Mouse (Mus musculus): ENCODE measurements around the gene Pak4. TPM values are rescaled to one million over a fixed set of nuclear protein-coding genes. Genes with fewer than 3 reads are reported as not detected.

Gene Pak4
- polyA plus RNA-seq, 1 experiment from 2014 or later, result 39.3 TPM

DNA sequence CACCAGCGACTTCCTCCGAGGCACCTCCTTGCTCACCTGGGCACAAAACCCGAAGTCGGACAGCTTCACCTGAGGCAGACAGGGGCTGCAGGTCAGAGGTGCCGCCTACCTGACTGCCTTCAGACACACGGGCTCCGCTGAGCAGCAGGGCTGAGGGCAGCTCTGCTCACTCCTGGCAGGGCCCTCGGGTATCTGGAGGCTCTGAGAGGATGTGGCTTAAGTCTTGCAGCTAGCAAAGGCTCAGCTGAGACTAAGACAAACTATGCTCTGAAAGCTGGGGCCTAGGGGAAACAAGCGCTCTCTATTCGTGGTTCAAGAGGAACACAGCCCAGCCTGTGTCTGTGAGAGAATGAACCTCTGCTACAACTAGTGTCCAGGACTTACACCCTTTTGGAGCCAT, 37.1 kb downstream of the Pak4 start:
- ATAC-seq (ENCODE audit: insufficient number of reproducible peaks, low FRiP score, low TSS enrichment, low read depth), result no peak
- Histone ChIP-seq H3K4me1 (peaks cover 14% of the 10 kb centered on the region; the same call in 1 of the 2 replicates), H3K36me3 (peaks cover 58% of the 10 kb centered on the region), H3K4me2 (replicated peaks) (no peak overlapping the region), H3K9me3 (replicated peaks) (no peaks in the 10 kb centered on the region), H3K4me3 (replicated peaks) (no peak overlapping the region), H3K9ac (no peak overlapping the region), H3K27ac (replicated peaks) (no peak overlapping the region), H3K27me3 (no peaks in the 10 kb centered on the region)
- 89% methylated on average over 10 of the region's 10 CpGs for WGBS

DNA sequence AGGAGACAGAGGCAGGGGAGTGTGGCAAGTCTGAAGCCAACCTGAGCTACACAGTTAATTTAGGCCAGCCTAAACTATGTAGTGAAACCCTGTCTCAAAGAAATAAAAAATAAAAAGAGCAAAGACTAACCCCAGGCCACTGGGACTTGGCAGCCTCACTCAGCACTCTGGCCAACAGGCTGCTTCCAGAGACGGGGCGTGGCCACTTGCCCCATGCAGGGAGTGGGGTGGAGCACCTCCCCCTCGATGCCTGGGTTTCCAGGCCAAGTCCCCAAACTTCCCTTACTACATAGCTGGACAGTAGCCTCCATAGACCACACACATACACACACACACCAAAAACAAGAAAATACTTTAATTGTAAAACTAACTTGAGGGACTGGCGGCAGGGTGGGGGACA, 39.5 kb downstream of the Pak4 start:
- ATAC-seq (ENCODE audit: insufficient number of reproducible peaks, low FRiP score, low TSS enrichment, low read depth), result 0 out of 2 replicates have a peak, but pooled peaks have one; percentile 35
- H3K36me3 ChIP-seq, result peaks cover 34% of the 10 kb centered on the region

DNA sequence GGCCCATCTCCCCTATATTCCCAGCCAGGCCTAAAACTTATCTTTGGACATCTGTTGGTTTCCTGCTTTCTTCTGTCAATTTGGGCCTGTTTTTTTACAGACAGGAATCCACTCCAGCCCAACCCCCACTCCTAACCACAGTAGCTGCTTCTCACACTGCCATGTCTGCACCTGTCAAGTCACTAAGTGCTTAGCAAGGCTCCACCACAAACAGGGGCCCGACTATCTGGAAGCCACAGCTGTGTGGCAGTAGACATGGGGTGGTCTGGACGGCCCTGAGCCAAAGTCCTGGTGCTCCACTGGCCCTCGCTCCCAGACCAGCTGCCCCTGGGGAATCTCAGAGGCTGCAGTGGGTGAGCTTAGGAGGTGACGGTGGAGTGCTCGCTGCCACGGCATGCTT, 40.3 kb downstream of the Pak4 start:
- no peak overlapping the region for H3K4me3 ChIP-seq (replicated peaks)
- H3K27ac ChIP-seq (replicated peaks), result no peak overlapping the region
- H3K9me3 ChIP-seq (replicated peaks), result no peaks in the 10 kb centered on the region
- H3K4me2 ChIP-seq (replicated peaks), result no peak overlapping the region
- H3K27me3 ChIP-seq, result no peaks in the 10 kb centered on the region
- 66% methylated on average over 6 of the region's 6 CpGs for WGBS
- no peak overlapping the region for H3K9ac ChIP-seq
- peaks cover 14% of the 10 kb centered on the region; the same call in 1 of the 2 replicates for H3K4me1 ChIP-seq
- ATAC-seq (ENCODE audit: insufficient number of reproducible peaks, low FRiP score, low TSS enrichment, low read depth), result no peak
- H3K36me3 ChIP-seq, result peaks cover 29% of the 10 kb centered on the region

More for the DNA sequence above, 39.5 kb downstream of the Pak4 start:
- no peaks in the 10 kb centered on the region for H3K9me3 ChIP-seq (replicated peaks)
- no peak overlapping the region for H3K4me2 ChIP-seq (replicated peaks)
- 50% methylated on average over 4 of the region's 4 CpGs for WGBS
- no peak overlapping the region for H3K9ac ChIP-seq
- no peaks in the 10 kb centered on the region for H3K27me3 ChIP-seq
- no peak overlapping the region for H3K4me3 ChIP-seq (replicated peaks)
- H3K4me1 ChIP-seq, result peaks cover 14% of the 10 kb centered on the region; the same call in 1 of the 2 replicates
- H3K27ac ChIP-seq (replicated peaks), result peak overlapping the region; percentile 69; the same call in 1 of the 2 replicates

DNA sequence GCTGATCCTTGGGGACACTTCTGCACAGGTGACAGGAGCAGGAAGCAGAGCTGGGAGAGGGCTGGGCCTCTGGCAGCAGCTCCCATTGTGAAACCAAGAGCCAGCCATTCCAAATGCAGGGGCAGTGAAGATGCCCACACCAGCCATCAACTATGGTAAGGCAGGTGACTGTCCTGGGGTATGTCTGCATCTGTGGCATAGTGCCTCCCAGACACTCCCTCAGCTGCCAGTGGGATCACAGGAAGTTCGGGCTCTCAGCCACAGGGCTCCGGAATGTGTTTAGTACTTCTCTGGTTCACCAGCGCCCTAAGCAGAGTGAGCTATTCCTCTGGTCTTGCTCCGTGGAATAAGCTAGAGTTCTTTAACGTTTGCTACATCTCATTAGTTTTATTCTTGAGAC, 40.9 kb downstream of the Pak4 start:
- Histone ChIP-seq H3K27me3 (no peaks in the 10 kb centered on the region), H3K4me1 (peaks cover 14% of the 10 kb centered on the region; the same call in 1 of the 2 replicates), H3K27ac (replicated peaks) (no peak overlapping the region), H3K4me3 (replicated peaks) (no peak overlapping the region), H3K36me3 (peaks cover 22% of the 10 kb centered on the region), H3K9me3 (replicated peaks) (no peaks in the 10 kb centered on the region), H3K9ac (no peak overlapping the region), H3K4me2 (replicated peaks) (no peak overlapping the region)
- 64% methylated on average over 5 of the region's 5 CpGs for WGBS
- no peak for ATAC-seq (ENCODE audit: insufficient number of reproducible peaks, low FRiP score, low TSS enrichment, low read depth)

DNA sequence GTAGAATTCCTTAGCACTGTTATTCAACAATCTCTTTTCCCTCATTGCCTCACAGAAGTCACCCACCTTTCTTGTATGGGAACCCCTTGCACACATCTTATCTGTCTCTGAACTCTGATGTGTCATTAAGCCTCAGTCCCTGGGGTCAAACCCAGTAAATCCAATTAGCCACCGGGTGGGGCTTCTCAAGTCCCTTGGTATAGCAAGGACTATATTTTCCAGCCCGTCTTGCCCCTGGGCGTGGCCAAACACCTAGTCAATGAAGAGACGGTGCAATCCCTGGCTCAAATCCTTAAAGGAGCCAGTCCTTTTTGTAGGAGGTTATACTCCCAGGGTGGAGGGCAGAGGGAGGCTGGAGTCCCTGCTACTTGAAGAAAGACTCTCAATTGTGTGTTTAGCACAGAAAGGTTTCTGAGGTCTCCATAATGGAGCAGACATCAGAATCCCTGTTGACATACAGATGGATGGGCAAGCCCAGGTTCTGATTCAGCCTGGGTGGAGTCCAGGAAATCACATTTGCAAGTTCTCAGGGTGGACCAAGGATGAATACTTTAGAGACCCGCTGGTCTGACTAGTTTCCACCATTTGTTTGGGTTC, 41.9 kb downstream of the Pak4 start:
- Histone ChIP-seq H3K27ac (replicated peaks) (no peak overlapping the region), H3K9ac (no peak overlapping the region)
- 20% methylated on average over 5 of the region's 5 CpGs for WGBS

DNA sequence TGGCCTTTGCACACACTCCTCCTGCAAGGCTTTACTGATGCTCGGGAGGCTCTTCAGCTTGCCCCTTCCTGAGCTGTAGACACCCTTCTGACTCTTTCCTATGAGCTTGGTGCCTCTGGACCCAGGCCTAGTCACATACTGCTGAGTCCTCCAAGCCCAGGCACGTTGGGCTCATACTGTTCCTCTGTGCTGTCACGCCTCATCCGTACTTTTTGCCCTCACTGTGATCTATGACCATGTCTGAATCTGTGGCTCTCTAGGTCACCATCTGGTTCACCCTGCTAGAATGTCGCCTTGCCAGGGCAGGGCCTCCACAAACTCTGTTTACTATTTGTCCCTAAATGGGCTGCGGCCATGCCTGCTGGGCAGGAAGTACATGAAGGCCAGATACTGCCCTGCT, 44.9 kb downstream of the Pak4 start:
- no peak for ATAC-seq (ENCODE audit: insufficient number of reproducible peaks, low FRiP score, low TSS enrichment, low read depth)

More for the DNA sequence above, 41.9 kb downstream of the Pak4 start:
- Histone ChIP-seq H3K4me2 (replicated peaks) (no peak overlapping the region), H3K27me3 (no peaks in the 10 kb centered on the region), H3K9me3 (replicated peaks) (no peaks in the 10 kb centered on the region), H3K4me3 (replicated peaks) (no peak overlapping the region), H3K36me3 (peaks cover 18% of the 10 kb centered on the region; the same call in 1 of the 2 replicates), H3K4me1 (peaks cover 14% of the 10 kb centered on the region; the same call in 1 of the 2 replicates)
- no peak for ATAC-seq (ENCODE audit: insufficient number of reproducible peaks, low FRiP score, low TSS enrichment, low read depth)

DNA sequence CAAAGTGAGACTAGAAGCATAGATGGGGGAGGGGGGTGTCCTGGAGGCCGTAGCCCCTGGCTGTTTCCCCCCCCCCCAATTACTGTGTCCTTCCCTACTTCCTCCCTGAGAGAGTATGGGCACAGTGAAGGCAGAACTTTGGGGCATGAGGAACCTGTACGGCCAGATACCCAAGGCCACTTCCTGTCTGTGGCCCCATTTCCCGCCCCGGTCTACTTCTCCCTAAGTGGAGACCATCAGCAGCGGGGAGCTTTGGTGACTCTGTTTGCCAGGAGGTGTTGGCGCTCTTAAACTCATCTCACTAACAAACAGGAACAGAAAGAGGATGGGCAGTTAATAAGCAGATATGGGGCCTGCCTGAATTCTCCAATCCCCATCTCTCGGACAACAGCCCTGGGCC, 50.4 kb downstream of the Pak4 start:
- no peaks in the 10 kb centered on the region for H3K36me3 ChIP-seq
- 56% methylated on average over 7 of the region's 7 CpGs for WGBS
- no peak overlapping the region for H3K4me3 ChIP-seq (replicated peaks)
- no peaks in the 10 kb centered on the region for H3K9me3 ChIP-seq (replicated peaks)
- H3K27ac ChIP-seq (replicated peaks), result no peak overlapping the region
- ATAC-seq (ENCODE audit: insufficient number of reproducible peaks, low FRiP score, low TSS enrichment, low read depth), result no peak
- H3K27me3 ChIP-seq, result peaks cover 56% of the 10 kb centered on the region
- no peak overlapping the region for H3K4me2 ChIP-seq (replicated peaks)
- H3K4me1 ChIP-seq, result peaks cover 20% of the 10 kb centered on the region
- H3K9ac ChIP-seq, result no peak overlapping the region

More for the DNA sequence above, 44.9 kb downstream of the Pak4 start:
- peaks cover 3% of the 10 kb centered on the region; the same call in 1 of the 2 replicates for H3K4me1 ChIP-seq
- 84% methylated on average over 6 of the region's 6 CpGs for WGBS
- no peak overlapping the region for H3K9ac ChIP-seq
- no peaks in the 10 kb centered on the region for H3K36me3 ChIP-seq
- H3K9me3 ChIP-seq (replicated peaks), result no peaks in the 10 kb centered on the region
- no peak overlapping the region for H3K27ac ChIP-seq (replicated peaks)
- H3K27me3 ChIP-seq, result peaks cover 6% of the 10 kb centered on the region; the same call in 1 of the 2 replicates
- H3K4me3 ChIP-seq (replicated peaks), result no peak overlapping the region
- no peak overlapping the region for H3K4me2 ChIP-seq (replicated peaks)

DNA sequence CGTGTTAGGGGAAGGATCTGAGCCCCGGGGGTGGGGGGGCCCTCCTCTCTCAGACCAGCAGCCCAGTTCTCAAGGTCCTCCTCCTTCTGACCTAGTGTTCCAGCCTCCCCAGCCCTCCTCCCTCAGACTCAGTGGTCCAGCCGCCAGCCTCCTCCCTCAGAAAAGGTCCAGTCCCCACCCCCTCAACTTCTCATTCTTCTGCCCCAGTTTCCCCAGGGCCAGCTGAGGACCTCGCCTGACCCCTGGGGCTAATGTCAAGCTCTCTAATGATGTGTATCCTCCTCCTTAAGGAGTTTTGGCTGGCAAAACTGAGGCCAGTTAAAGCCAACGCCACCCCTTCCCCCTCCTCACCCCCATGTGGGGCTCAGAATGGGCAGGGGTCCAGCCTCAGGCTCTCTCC, 50.8 kb downstream of the Pak4 start, which contains the start of gene Nccrp1:
Nccrp1 (minus strand) TSS at position 101 of the 400 bp plus-strand sequence.
- Histone ChIP-seq H3K27me3 (peaks cover 56% of the 10 kb centered on the region), H3K4me2 (replicated peaks) (peak within 1 kb of the TSS; percentile 42), H3K27ac (replicated peaks) (no peak within 1 kb of the TSS), H3K36me3 (no peaks in the 10 kb centered on the region), H3K9me3 (replicated peaks) (no peaks in the 10 kb centered on the region), H3K4me1 (peaks cover 20% of the 10 kb centered on the region), H3K4me3 (replicated peaks) (peak within 1 kb of the TSS; percentile 19), H3K9ac (no peak within 1 kb of the TSS)
- no peak for ATAC-seq (ENCODE audit: insufficient number of reproducible peaks, low FRiP score, low TSS enrichment, low read depth)
- 5% methylated on average over 5 of the region's 5 CpGs for WGBS

DNA sequence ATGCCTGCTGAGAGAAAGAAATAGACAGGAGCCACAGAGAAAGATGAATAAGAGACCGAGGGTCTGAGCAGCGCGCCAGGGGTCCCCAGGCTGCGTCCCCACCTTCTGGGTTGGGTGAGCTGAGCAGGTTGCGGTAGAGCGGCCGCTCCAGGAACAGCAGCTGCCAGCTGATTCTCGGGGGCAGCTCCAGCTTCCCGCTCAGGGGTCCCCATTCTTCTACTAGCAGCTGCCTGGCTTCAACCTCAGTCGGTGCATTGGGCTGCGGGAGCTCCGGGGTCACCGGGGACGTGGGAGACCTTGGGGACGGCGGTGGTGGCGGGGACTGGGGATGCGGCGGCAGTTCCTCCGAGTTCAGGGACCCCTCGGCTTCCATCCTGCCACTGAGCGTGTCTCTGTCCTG, 51.3 kb downstream of the Pak4 start:
- Histone ChIP-seq H3K4me3 (replicated peaks) (peak overlapping the region; percentile 19), H3K27me3 (peaks cover 56% of the 10 kb centered on the region), H3K4me2 (replicated peaks) (peak overlapping the region; percentile 42), H3K9ac (no peak overlapping the region), H3K9me3 (replicated peaks) (no peaks in the 10 kb centered on the region), H3K36me3 (no peaks in the 10 kb centered on the region), H3K4me1 (peaks cover 20% of the 10 kb centered on the region), H3K27ac (replicated peaks) (no peak overlapping the region)
- no peak for ATAC-seq (ENCODE audit: insufficient number of reproducible peaks, low FRiP score, low TSS enrichment, low read depth)
- 2% methylated on average over 22 of the region's 22 CpGs for WGBS

DNA sequence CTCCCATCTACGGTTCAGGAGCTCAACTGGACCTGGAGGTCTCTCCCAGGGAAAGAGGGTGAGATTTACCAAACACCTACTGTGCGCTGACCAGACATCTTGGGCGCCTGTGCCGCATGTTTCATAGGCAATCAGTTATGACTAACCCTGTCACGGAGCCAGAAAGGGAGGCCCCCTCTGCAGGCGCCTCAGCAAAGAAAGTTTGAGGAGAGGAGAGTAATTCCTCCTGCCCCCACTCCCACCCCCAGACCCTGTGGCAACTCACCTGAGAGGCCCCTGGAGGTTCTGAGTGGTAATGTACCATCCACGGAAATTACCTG, 52.1 kb downstream of the Pak4 start:
- Histone ChIP-seq H3K36me3 (no peaks in the 10 kb centered on the region), H3K4me3 (replicated peaks) (0 out of 2 replicates have a peak overlapping the region, but pooled peaks have one; percentile 19), H3K4me2 (replicated peaks) (no peak overlapping the region), H3K27me3 (peaks cover 56% of the 10 kb centered on the region), H3K9ac (no peak overlapping the region), H3K9me3 (replicated peaks) (no peaks in the 10 kb centered on the region), H3K4me1 (peaks cover 20% of the 10 kb centered on the region), H3K27ac (replicated peaks) (no peak overlapping the region)
- ATAC-seq (ENCODE audit: insufficient number of reproducible peaks, low FRiP score, low TSS enrichment, low read depth), result no peak
- 49% methylated on average over 7 of the region's 7 CpGs for WGBS

DNA sequence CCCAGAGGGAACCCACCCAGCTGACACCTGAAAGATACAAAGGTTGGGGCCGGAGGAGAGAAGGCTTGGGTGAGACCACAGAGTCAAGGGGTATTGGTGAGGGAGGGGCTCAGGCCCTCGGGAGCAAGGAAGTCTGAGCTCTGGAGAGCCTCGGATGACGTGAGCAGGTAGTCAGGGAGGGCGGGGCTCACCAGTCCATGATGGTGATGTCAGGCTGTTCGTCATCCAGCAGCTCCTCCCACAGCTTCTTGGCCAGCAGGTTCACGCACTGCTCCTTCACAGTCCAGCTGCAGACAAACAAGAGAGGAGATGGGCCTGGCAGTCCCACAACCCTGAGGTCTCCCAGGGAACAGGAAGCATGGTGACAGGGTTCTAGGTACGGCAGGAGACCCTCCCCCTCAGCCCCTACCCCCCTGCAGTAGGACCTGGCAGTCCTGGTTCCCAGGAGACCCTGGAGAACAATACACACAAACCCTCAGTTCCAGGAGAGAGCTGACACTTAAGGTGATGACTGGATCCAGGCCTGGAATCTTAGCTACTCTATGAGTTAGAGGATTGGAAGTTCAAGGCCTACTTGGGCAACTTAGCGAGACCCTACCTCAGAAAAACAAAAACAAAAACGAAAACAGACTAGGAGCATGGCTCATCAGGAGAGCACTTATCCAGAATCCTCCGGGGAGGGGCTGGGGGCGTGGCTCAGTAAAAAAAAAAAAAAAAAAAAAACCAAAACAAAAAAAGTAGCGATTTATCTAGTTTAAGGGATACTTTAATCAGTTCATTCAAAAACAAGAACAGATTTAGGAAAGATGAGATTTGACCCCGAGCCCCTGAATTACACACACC, 52.7 kb downstream of the Pak4 start:
- no peaks in the 10 kb centered on the region for H3K36me3 ChIP-seq
- H3K4me3 ChIP-seq (replicated peaks), result no peak overlapping the region
- H3K4me2 ChIP-seq (replicated peaks), result no peak overlapping the region
- H3K27ac ChIP-seq (replicated peaks), result no peak overlapping the region
- WGBS, result 20% methylated on average over 14 of the region's 14 CpGs
- no peak for ATAC-seq (ENCODE audit: insufficient number of reproducible peaks, low FRiP score, low TSS enrichment, low read depth)
- peaks cover 56% of the 10 kb centered on the region for H3K27me3 ChIP-seq
- H3K9me3 ChIP-seq (replicated peaks), result no peaks in the 10 kb centered on the region
- peaks cover 20% of the 10 kb centered on the region for H3K4me1 ChIP-seq
- no peak overlapping the region for H3K9ac ChIP-seq
